Mouse (Mus musculus): ENCODE measurements around the gene Isyna1.

DNA sequence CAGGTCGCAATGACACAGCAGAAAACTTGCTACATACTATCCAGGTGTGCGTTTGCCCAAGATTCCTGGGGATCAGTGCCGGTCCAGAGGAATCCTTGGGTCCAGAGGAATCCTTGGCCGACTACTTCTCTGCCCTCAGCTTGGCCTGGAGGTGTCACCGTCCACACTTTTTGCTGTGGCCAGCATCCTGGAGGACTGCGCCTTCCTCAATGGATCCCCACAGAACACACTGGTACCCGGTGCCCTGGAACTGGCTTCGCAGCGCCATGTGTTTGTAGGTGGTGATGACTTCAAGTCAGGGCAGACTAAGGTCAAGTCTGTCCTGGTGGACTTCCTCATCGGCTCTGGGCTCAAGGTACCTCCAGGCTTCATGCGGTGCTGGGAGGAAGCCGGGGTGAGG is 1.6 kb downstream of the Isyna1 start:
- TF ChIP-seq ZKSCAN1 (IDR thresholded peaks at IDR 0.05; ENCODE audit: low read depth, low read length) (no peak), POLR2AphosphoS2 (IDR thresholded peaks at IDR 0.05; ENCODE audit: low read length) (no peak), CTCF (IDR thresholded peaks at IDR 0.05 in 2 of 3, conservative IDR thresholded peaks at IDR 0.05 in 1 of 3; ENCODE audit: control insufficient read depth in 1 of 3, insufficient read depth in 1 of 3, low read depth in 2 of 3, low read length in 3 of 3, poor library complexity in 1 of 3, severe bottlenecking in 1 of 3) (no peak)

All from MEL (cell line).